Mouse (Mus musculus) layer of hippocampus, postnatal 10 days (tissue): ENCODE results near the gene 1110051M20Rik. TPM values are rescaled to one million over a fixed set of nuclear protein-coding genes. Genes with fewer than 3 reads are reported as not detected.

Experiments used
- DNase-seq, 2 experiments: peaks; one replicate each; pipeline ENCODE4 v3.0.0; 2021; ENCODE audit warnings: low spot score in 2 of 2
- total RNA-seq, 2 experiments: library from RNA; stranded (reverse); gene quantifications; 2 replicates each; pipeline ENCODE4 v1.2.3; 2021

Gene 1110051M20Rik
- total RNA-seq, 2 experiments from 2014 or later: 92.9 to 96.2 TPM

GRCm38 (mm10) chr2:91424061-91424720 is 20.3 kb downstream of the 1110051M20Rik start:
- DNase-seq: no peak

DNA sequence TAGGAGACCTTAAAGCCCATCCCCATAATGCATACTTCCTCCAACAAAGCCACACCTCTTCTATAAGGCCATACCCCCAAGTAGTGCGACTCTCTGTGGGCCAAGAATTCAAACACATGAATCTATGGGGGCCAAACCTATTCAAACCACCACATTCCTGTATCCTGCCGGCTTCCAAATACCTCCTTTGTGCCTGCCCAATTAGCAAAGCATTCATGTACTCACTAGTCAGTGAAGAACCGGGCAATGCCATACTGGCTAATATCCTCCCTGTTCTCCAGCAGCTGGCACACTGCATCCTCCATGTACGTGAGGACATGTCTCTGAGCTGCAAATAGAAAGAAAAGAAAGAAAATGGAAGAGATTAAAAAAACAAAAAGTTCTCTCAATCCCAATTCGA is 22.9 kb downstream of the 1110051M20Rik start:
- no peak for DNase-seq

- no peak for DNase-seq
Measured at GRCm38 (mm10) chr2:91413811-91414210, 30.7 kb downstream of the 1110051M20Rik start.

DNA sequence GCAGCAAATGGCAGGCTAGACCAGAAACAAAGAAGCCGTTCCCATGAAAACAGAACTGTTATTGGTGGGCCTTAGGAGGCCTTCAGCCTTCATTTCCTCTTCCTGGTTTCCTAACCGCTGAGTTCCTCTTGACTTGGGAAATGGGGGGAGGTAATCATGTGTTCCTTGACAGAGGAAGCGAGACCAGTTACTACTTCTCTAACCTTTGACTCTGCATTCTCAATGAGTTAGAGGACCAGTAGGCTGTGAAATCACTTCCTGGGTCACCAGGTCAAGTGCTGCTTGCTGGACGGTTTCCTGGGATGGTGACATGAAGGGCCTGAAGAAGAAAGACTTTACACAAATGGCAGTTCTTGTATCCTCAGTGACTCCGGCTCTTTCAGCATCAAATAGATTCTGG is 32.1 kb downstream of the 1110051M20Rik start:
- DNase-seq: no peak

DNA sequence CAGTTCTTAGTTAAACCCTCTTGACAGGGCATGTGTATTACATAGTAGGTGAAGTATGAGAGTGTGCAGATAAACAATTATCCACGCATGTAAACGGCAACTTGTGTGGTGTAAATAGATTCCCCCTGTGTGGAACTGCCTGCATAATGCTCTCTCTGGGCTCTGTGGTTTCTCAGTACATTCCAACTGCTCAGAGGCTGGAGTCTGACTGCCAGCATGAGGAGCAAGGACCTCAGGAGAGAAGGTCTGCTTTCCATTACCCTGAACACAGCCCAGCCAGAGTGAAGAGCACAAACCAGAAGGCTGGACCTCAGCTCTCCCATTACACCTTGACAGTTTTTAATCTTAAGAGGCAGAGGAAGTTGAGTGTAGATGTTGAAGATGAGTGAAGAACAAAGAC is 33.0 kb downstream of the 1110051M20Rik start:
- no peak for DNase-seq

GRCm38 (mm10) chr2:91408031-91408430 is 36.5 kb downstream of the 1110051M20Rik start:
- no peak for DNase-seq

DNA sequence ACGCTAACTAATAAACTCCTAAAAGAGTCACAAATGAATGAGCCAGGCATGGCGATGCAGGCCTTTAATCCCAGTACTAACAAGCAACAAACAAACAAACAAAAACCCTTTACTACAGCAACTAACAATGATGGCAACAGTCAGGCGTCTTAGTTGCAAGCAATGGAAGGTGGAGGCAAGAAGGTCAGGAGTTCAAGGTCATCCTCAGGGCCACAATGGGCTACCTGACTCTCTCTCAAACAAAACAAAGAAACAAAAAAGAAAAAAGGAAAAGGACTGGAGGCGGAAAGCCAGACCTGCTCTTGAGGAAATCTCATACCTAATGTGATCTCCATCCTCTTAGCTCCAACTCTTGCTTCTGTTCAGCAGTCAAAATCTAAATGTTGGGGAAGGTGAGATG is 39.4 kb downstream of the 1110051M20Rik start:
- DNase-seq: no peak

DNA sequence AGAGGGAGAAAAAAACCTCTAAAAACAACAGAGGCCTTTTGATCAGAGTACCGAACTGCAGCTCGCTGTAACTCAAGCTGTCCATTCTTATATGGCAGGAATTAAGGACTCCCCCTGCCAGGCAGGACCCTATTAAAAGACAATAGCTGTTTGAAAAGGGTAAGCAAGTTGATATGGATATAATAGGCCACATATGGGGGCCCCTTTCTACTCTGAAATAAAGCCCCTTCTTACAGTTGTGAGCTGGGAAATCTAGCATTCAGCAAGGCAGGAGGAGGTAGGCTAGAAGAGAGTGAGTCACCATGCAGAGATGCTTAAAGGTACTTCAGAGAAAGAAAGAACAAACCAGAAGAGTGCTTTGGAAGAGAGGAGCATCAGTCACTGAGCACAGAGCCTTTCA is 44.8 kb downstream of the 1110051M20Rik start:
- DNase-seq: no peak

DNA sequence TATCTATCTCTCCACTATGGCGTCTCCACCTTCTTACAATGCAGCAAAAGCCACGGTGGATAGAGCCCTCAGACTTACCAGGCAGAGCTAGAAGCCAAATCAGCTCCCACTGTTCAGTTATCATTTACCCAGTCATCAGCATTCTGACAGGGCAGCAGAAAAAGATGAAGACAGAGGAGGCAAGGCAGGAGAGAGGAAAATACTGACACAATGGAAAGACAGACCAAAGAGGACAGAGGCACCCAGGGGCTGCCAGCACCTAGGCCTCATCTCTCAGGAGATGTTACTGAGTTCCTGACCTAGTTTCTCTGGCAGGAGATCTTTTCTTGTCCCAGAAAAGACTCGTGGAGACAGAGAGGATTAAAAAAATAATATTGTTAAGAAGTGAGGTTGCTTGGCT is 45.3 kb downstream of the 1110051M20Rik start:
- DNase-seq: no peak

- no peak for DNase-seq
Measured at GRCm38 (mm10) chr2:91394078-91394477, 50.4 kb downstream of the 1110051M20Rik start.

DNA sequence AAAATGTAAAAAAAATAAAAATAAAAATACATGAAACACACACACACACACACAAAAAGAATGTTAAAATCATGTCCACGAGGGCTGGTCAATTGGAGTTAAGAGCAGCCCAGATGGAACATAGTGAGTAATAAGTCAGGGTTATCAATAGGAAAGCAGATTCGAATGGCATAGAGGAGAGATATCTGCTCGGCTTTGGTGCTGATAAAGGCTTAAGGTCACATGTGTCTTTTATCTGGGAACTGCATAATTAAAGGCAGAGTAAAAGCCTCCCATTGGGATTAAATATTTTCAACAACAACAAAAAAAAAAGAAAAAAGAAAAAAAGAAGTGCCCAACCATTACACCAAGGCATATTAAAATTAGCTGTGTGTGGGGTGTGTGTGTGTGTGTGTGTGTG is 55.8 kb downstream of the 1110051M20Rik start:
- no peak for DNase-seq

GRCm38 (mm10) chr2:91388281-91388680 is 56.2 kb downstream of the 1110051M20Rik start:
- no peak for DNase-seq

GRCm38 (mm10) chr2:91387287-91387958 is 57.1 kb downstream of the 1110051M20Rik start:
- no peak for DNase-seq

GRCm38 (mm10) chr2:91386547-91387286 is 57.8 kb downstream of the 1110051M20Rik start:
- DNase-seq: no peak

DNA sequence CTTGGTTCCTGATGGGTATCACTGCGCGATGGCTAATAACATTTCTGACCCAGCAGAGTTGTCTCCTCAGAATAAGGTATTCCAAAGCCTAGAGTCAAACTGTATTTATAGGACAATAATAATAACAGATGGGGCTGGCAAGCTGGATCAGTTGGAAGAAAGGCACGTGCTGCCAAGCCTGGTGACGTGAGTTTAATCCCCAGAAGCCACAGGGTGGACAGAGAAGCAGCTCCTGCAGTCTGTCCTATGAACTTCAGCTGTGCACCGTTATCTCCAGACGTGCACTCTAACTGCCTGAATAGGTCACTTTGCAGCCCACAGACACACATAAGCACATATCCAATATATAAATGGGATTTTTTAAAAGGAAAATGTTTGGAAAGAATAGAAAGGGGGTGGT is 61.2 kb downstream of the 1110051M20Rik start:
- no peak for DNase-seq

DNA sequence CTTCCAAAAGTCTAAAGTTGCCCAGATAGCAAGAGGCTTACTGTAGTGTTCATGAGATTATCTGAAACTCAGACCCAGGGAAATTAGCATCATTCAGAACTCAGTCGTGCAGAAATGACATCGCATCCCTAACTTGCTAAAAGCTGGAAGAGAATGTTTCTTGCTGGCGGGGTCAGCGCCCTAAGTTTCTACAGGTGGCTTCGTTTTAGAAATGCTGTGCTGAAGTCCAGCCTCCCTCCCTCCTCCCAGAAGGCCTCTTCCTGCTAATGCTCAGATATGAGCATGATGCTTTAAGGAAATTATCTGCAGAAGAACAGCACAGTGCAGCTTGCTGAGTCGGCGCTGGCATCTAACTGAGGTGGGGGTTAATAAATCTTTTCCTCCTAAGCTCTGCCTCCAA is 67.5 kb downstream of the 1110051M20Rik start:
- DNase-seq: no peak

DNA sequence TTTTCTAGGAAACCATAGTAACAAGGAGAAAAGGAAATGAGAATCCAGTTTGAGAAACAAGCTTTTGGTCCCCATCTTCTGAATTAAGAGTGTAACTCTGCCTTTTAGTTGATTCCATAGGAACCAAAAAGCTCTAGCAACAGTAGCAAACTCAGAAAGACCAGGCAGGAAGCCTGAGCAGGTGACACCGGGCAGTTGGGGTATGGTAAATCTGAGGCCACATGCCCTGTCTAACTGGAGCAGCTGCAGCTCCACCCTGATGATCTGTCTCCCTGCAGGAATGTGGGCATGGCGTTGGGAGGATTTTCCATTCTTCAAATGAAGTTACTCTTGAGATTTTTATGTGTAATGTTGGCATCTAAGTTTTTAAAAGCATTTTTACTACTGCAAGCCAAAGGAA is 74.2 kb downstream of the 1110051M20Rik start:
- no peak for DNase-seq

GRCm38 (mm10) chr2:91363272-91363671 is 81.2 kb downstream of the 1110051M20Rik start:
- DNase-seq: no peak

GRCm38 (mm10) chr2:91361068-91361528 is 83.4 kb downstream of the 1110051M20Rik start:
- DNase-seq: peak; percentile 10 to 16

DNA sequence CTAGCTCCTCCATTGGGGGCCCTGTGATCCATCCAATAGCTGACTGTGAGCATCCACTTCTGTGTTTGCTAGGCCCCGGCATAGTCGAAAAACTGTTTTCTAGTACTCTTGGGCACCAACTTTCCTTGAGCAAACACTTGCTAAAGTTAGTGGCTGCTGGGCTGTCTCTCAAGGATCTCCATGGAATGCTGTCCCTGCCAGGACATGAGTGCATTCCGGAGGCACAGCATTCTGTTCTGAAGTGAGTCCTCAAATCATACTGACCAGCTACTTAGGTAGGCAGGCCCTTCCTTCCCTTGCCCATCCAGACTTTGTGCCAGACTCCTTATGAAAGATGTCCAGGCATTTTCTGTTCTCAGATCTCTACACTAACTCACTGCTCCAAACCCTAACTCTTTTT is 88.7 kb downstream of the 1110051M20Rik start:
- no peak for DNase-seq

DNA sequence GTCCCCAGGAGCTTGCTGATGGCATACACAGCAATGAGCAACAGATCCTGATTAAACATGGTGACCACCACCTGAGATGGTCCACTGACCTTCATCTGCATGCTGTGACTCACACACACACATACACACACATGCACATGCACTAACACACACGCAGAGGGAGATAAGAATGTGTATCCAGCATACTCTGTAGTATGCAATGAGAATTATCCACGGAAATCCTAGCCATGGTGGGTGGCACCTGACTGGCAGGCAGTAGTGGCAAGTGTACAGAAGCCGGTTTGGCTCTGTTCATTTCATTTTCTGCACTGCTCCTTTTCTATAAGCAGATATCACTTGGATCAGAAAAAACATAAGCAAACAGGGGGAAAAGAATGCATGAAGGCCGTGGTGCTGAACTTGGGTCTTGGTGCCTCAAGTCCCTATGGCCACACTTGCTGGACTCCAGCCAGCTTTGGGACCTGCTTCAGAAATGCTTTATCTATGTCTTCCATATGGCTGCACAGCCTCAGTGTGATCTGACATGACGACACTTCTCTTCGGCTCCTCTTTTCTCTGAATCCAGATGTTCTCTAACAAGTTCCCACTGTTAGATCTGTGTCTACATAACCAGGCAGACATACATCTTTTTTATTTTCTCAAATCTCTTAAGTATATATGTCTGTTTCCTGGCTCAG is 89.6 kb downstream of the 1110051M20Rik start:
- no peak for DNase-seq

DNA sequence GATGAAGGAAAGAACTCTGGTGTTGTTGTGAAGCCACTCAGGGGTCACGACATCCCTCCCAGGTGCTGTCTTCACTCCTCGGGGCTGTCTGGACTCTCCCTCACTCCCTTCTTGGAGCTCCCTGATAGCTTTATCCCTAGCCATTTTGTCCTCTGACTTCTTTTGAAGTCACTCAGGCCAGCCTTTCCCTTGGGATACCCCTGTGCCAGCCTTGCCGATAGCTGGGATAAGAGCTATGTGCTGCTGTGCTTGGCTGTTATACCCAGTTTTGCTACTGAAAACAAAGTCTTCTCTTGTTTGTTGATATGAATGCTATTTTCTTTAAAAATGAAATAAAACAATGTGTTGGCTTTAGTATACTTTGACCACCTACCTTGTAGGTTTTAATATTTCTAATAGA is 90.7 kb downstream of the 1110051M20Rik start:
- no peak for DNase-seq
